Mouse (Mus musculus) megakaryocyte, adult 5-6 weeks (primary cell): ENCODE data around the gene Rad51b. TPM values are rescaled to one million over a fixed set of nuclear protein-coding genes. Genes with fewer than 3 reads are reported as not detected.
A peak's percentile ranks its signal among the peaks of the same experiment; 100 is the strongest.
"Not testable (repeated sequence)": the region's sequence is repeated elsewhere in the genome, so short reads cannot be mapped to it uniquely, and the experiment has no call there.

Experiments
- ATAC-seq: 2 replicates; pipeline ENCODE4 v1.8.0; 2016; ENCODE audit warnings: mild to moderate bottlenecking, inconsistent platforms; ENCODE audit not compliant: poor library complexity, severe bottlenecking
- total RNA-seq, 2 experiments: library from RNA; stranded (forward) in 1 of 2; stranded (reverse) in 1 of 2; fragments of 153-499, 151-499 nt in 1 of 2; fragments of 221-1000, 200-1000 nt in 1 of 2; gene quantifications; 2 replicates each; pipeline versions ENCODE4 v1.2.3 to v1.2.4; 2015 to 2017

The Rad51b gene
- 3.2 and 5.9 TPM in 2 replicates for total RNA-seq (2015)
- total RNA-seq (2017) = 7.1 TPM in 2 replicates

DNA sequence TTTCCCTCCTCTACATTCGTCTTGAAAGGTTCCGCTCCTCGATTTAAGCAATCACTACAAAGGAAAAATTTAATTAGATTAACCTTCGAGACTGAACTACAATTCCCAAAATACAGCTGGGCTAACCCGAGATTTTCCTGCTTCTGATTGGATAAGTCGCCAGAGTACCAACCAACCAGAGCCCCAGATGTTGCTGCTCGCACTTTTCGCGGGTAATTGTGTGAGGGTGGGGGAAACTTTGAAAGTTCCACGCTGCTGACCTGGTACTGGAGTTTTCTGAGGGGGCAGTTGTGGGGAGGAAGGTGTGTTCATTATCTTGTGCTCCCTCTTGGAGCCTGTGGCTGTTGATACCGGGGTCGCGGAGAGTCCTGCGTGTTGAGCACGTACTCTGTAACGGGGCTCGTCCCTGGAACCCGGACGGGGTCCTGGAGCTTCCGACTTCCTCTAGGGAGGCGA is at the start of gene Rad51b:
TSS of gene Rad51b (plus strand) at position 162 of the 456 bp plus-strand sequence.
- ATAC-seq = peak; percentile 78

DNA sequence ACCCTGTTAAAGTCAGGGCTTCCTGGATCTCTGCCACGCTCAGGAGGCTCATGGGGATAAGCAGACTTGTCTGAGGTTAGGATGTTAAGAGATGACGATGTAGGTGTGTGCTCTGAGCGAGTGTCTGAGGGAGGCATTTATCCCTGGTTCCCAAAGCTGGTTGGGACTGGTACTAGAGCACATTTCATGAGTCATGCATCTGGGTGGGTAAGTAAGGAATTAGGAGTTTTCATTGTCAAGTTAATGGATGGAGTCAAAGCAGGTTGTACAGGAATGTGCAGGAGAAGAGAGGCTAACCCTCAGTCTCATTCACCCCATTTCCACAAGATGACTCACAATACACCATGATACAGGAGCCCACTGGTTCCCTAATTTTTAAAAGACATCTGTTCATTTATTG is 49.0 kb upstream of the Rad51b start:
- no peak for ATAC-seq

DNA sequence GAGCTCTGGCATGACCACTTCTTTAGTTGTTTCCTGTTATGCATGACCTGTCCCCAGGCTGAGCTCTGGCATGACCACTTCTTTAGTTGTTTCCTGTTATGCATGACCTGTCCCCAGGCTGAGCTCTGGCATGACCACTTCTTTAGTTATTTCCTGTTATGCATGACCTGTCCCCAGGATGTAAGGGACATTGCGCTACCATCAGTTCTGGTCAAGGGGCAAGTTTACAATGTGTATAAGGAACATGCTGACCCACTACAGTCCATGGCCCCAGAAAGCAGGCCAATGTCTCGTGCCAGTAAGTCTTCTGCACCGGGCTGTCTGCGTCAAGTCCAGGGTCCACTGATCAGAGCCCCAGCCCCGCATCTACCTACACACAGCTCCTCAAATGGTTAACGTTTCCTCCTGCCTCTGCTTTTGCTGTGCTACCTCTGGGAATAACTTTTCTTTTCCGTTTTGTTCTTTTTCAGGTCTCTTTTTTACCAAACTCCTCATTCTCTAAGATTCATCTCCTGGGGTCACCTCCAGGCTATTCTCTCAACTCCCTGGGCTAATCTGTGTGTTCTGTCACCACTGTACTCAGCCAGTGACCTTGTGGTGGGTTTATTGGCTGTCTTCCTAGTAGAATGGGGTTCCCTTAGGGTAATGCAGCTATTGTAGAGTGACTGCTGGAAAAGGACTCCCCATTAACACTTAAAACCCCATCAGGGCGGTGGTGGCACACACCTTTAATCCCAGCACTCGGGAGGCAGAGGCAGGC is 43.6 kb upstream of the Rad51b start:
- ATAC-seq = peak; percentile 88

DNA sequence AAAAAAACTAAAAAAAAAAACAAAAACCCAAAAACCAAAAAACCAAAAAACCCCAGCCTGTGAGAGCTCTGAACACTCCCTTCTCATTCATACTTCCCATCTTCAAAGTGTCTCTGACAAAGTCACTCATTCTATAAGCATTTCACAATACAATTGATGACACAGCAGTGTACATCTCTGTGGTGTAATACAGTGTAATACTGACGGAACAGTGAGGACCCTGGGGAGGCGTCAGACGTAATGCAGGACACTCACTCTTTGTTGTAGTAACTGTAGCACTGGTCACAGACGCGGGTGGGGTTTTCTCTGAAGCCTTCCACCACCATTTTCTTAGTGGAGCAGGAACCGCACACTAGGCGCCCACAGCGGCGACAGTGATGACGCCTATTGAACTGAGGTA is 42.1 kb upstream of the Rad51b start:
- peak; percentile 85 for ATAC-seq

DNA sequence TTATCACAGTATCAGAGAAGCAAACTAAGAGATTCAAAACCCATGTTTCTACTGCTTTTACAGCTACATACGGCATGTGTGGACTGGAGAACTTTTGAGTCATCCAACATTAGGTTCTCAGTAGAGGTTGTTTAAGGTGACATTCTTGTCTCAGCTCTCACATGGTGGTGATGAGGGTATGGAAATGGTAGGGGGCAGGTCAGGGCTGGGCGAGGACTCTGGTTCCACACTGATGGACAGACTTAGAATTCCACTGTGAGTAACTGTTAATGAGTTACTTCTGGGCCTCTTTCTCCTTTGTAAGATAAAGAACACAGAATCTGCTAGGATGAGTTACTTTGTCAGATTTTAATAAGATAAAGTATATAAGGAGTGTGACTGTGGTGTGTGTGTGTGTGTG is 36.9 kb upstream of the Rad51b start:
- no peak for ATAC-seq

DNA sequence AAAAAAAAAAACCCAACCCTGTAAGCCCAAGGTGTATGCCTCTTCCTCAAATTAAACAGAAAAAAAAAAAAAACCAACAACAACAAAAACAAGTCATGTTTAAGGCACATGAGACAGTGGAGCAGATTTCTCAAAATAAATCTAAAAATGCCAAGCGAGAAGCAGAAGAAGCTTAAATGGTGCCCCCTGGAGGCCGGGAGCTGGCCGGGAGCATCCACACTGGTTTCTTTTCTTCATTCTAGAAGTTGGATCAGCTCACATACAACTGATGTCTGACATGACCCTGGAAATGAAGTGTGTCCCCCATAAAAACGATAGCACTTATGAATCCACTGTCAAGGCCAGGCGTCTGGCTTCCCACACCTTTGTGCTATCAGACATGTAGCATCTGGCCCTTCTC is 36.0 kb upstream of the Rad51b start:
- ATAC-seq = 0 out of 2 replicates have a peak, but pooled peaks have one; percentile 56

DNA sequence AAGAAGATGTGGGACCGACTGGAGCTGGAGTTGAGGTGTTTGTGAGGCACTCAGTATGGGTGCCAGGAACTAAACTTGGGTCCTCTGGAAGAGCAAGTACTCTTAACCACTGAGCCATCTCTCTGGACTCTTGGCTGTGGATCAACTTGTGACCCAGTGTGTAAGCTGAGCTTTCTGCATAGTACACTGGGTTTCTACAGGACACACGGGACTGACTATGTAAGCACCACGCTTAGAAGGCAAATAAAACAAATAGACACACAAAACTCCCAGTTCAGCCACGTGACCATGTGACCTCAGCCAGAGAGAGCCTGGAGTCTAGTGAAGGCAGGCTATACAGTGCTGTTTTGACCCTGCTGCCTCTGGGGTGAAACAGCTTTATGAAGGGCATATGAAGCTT is 24.5 kb upstream of the Rad51b start:
- ATAC-seq = no peak

DNA sequence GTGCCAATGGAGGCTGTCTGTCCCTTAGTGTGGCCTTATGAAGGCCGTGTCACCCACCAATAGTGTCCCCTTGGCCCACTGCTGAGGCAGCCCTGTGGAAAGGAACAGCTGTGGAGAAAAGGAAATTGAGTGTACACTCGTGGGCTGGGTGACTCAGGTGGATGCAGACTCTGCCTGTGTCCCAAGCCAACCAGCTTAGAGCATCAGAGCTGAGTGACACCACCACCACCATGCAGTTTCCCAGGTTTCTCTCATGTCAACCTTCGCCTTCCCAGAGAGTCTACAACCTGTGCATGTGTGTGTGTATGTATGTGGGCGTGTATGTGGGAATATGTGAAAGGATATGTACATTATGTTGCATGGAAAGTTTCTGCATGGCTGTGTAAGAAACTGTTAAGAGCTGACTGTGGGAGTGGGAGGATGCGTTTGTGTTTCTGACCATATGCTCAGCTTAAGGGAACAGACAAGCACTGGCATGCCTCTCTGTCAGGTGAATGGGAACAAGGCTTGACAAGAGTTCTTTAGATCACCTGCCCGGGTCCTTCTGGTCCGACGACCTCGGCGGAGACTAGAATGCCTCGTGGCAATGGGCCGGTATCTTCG is 17.5 kb upstream of the Rad51b start:
- no peak for ATAC-seq

DNA sequence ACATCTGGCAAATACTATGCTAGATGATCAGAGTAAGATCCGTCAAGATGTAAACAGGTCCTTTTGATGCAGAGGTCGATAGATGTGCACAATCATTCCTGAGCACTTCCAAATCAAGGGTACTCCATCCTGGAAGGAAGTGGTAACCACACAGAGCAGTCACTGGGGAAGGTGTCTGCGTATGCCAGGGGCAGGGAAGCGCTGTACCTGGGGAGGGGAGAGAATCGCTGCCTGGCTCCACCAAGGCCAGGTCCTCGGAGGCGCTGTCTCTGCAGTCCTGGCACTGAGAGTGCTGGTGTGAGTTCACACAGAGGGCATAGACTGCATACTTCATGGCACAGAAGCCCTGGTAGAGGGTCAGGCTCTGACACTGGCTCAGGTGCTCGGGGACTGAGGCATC is 14.5 kb upstream of the Rad51b start:
- no peak for ATAC-seq

DNA sequence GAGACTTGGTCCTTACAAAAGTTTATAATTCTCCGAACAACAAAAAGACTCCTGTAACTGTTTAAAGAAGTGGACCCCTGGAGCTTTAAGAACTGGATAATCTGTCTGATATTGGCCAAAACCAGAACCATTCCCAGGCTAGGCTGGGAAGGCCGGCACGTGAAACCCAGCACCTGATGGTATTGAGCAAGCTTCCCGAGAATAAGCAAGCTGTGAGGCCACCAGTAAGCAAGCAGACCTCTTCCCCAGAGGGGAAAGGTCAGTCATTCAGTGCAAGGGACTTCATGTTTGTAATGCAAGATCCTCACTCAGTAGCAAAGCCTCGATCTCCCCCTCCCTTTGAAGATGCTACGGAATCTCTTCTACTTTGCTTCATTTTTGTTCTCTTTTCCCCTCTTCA is 4.2 kb upstream of the Rad51b start:
- no peak for ATAC-seq

DNA sequence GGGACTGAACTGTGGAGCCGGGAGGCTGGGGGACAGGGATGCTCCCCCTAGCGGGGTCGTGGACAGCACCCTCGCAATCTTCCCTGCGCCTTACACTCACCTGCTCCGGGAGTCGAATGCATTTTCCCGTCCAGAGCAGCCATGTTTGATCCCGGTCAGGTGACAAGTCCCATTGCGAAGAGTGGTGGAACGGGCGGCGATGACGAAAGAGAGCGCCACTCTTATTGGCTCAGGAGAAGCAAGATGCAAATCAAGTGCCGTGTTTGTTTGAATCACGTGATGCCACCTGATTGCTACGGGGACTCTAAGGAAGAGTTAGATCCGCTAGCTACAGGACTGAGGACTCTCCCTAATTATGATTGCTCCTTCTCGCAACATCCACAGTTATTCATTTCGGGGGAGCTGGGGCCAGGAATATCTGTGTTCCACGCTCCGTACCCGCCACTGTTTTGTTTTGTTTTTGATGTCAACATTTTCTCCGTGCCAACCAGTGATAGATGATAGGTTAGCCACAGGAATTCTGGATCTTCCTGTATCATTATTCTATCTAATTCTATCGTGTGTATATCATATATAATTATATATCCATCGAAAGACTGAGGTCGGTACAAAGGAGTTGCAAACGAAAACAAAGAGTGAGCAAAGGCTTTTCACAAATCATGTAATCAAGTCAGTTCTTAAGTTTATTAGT is 811 bp upstream of the Rad51b start, which contains the start of gene Zfyve26:
TSS of gene Zfyve26 (minus strand) at position 179 of the 691 bp plus-strand sequence.
- peak; percentile 82 for ATAC-seq

DNA sequence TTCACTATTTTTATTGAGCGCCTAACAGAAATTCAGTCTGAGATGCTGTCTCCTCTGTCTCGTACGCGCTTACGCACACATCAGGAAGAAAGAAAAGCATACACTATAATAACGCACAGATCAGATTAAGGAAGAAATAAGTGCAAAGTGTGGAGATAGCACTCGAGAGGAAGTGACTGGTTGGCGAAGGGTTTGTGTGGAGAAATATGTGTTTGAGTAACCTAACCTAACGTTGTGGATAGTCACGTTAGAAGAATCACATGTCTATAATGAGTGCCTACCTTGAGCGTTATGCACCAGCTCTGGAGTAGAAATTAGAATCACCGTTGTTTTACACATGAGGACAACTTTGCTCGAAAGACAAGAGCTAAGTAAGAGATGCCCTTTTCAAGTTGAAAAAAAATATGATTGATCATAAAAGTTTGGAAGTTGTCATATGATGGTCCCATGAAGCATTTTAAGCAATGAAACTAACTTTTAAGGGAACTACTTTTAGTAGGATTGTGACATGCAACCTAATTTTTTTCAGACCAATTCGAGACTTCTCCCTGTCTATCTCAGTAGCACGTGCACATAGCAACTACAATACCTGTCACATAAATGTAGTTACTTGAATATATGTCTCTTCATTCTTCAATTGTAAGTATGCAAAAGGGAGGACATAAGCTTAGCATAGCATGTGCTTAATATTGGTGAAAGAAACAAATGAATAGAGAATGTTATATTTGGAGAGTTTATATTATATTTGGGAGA is 978 bp downstream of the Rad51b start:
- peak; percentile 58 for ATAC-seq

DNA sequence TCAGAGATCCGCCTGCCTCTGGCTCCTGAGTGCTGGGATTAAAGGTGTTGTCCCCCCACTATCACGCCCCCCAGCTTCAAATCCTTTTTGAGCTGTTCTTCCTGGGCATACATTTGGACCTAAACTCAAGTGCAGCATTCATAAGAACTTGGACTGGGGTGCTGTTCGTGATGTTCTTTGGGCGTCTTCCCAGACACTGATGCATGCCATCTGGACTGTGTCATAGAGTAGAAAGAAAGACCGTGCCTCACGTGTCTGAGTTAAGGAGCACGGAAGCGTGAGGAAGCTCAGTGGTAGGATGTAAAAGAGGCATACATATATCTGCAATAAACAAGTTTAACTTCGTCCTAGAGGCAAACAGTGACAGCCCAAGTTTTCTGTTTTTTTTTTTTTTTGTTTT is 4.7 kb downstream of the Rad51b start:
- no peak for ATAC-seq

DNA sequence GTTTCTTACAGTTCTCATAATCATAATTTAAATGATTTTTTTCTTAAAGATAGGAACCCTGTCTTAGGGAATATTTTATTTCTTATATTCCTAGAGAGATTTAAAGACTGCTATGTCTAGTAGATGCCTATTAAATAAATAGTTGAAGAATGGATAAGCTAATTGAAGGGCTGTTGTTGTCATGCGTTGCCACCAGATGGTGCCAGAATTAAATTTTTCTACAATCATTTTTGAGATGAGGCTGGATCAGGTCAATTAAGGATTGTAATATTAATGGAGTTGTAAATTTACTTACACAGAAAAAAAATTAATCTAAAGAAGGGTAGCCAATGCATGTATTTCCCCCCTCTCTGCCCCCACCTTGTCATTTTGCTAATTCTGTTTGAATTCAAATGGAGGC is 8.0 kb downstream of the Rad51b start:
- no peak for ATAC-seq

DNA sequence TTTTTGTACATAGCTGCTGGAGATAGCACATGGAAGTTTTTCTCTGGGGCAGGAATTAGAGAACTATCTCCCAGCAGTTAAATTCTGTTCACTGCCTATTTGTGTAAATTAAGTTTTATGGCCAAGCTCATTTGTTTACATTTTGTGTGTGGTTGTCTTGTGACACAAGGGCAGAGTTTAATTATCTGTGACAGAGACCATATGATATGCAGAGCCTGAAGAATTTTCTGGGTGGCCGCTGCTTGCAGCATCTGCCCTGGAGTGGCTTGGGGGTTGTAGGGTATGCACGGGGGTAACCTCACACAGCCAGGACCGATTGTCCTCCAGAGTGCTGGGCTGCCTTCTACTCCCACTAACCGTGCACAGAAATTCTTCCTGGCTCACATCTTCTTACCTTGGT is 8.9 kb downstream of the Rad51b start:
- ATAC-seq = no peak

DNA sequence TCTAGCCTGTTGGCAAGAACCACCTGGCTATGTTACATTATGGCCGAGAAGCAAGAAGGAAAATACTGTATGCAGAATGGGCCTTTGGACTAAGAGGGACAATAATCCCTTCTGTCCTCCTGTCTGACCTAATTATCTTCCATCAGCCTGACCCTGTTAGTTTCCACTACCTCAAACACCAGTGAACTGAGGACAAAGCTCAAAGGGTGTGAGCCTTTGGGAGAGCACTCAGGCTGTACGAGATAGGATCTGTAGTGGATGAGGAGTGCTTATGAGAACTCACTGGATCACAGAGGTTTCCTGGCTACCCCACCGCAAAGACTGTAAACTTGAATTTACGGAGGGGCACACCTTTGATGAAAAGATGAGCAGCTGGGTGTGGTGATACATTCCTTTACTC is 16.6 kb downstream of the Rad51b start:
- no peak for ATAC-seq

DNA sequence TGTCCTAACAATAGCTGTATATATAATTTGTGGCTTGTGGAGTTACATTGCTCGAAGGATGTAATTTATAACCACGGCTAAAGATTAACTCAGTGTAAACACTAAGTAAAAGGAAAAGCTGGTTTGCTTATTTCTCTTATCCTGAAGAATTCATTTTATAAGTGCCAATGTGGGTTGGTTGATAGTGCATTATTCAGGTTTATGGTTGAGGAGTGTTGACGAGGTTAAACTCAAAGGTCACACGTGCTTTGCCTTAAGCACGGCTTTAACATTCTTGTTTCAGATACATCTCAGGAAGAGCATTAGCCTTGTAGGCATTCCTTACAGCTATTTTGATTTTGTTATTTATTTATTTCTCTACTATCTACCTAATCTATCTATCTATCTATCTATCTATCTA is 20.3 kb downstream of the Rad51b start:
- ATAC-seq = no peak

DNA sequence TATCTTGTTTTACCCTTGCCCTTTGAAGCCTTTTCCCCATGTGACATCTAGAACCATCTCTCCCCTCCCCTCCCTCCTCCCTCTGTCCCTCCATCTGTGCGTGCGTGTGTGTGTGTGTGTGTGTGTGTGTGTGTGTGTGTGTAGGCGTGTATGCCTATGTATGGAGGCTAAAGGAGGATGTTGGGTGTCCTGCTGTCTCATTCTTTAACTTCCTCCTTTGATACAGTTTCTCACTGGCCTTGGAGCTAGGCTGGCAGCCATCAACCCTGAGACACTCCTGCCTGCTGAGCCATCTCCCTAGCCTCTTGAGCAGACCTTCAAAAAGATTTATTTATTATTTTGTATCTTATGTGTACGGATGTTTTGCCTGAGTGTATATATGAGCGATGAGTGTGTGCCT is 23.8 kb downstream of the Rad51b start:
- ATAC-seq = peak; percentile 98

DNA sequence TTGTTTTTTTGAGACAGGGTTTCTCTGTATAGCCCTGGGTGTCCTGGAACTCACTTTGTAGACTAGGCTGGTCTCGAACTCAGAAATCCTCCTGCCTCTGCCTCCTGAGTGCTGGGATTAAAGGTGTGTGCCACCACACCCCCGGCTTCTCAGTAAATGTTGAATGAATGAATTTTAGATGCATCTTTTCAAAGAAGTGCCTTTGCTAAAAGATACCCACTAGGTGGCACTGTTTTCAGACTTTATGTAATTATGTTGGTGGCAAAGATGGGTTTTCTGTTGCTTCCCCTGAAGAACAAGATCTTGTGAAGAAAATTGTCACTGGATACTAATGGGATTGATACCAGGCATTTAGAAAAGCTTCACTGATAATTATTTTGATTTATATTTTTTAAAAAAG is 25.5 kb downstream of the Rad51b start:
- not testable (repeated sequence) for ATAC-seq

DNA sequence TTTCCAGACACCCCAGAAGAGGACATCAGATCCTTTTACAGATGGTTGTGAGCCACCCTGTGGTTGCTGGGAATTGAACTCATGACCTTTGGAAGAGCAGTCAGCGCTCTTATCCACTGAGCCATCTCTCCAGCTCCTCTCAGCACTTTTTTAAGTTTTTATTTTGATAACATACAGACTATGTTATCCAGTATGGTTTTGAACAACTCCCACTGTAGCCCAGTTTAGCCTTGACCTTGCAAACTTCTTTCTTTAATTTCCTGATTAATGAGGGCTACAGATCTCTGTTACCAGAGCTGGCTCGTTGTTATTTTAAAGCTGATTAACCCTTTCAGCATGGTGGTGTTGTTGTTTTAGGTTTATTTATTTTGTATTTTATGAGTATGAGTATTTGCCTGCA is 29.2 kb downstream of the Rad51b start:
- ATAC-seq = no peak

DNA sequence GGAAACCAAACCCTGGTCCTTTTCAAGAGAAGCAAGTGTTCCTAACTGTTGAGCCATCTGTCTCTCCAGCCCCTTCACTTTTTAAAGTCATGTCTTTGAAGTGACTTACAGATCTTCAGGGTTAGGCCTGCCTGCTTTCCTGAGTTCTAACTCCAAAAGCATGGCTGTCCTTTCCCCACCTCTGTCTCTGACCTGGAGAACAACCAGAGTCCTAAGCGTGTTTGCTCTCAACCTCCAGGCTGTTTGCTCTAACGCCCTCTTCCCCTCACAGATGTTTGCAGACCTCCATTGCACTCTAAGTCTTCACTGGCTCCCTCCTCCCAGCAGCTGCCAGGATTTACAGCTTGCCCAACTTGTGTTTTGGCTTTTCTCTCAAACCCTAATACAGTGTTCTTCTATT is 29.7 kb downstream of the Rad51b start:
- ATAC-seq = no peak
